Mouse (Mus musculus) Patski (cell line): ENCODE measurements at regions not wholly inside any gene's neighbourhood (a gene's known extent, or its start where the extent isn't known, plus 50 kb on each side); places are given as distances from the start of the nearest gene placed in this dataset.
A peak's percentile ranks its signal among the peaks of the same experiment; 100 is the strongest.
"Not testable (repeated sequence)": the region's sequence is repeated elsewhere in the genome, so short reads cannot be mapped to it uniquely, and the experiment has no call there.

Source experiments
- ATAC-seq: fragments of 100-300 bp; one replicate; pipeline ENCODE4 v1.8.0; 2021
- CTCF ChIA-PET: fragments of 350-600 bp; sonication (Branson Sonifier 250); formaldehyde crosslinking; loops from one replicate; lab custom pipeline; 2022; ENCODE audit warnings: inconsistent platforms; lab: Charles Lee
- POLR2A ChIA-PET: fragments of 350-600 bp; sonication (Branson Sonifier 250); formaldehyde crosslinking; loops from one replicate; lab custom pipeline; 2022; ENCODE audit warnings: antibody characterized with exemption, inconsistent platforms; lab: Charles Lee
- DNase-seq: peaks from one replicate; pipeline ENCODE4 v3.0.0-alpha.2; 2011; ENCODE audit warnings: low read depth, low spot score
- H3K27me3 ChIP-seq: fragments of 371-371 bp; one replicate; pipeline ENCODE4 v1.5.1; 2021
- CTCF ChIP-seq: fragments of 100-300 bp; IDR thresholded peaks from one replicate; pipeline ENCODE4 v1.5.1; 2021
- in situ Hi-C: fragments of 300-500 bp; cut with MboI; formaldehyde crosslinking; loops from 3 replicates; pipeline ENCODE4 v1.11.1; 2018; ENCODE audit warnings: low pct_unique_long_range_greater_than_20kb, mixed read lengths

- DNase-seq, in situ Hi-C loops, POLR2A ChIA-PET, CTCF ChIA-PET, ATAC-seq, H3K27me3 ChIP-seq: not testable (repeated sequence)
Measured at GRCm38 (mm10) chr9:3116311-3116710, 79.6 kb downstream of the Gm10715 start.

GRCm38 (mm10) chr9:3161181-3161580, 124.5 kb downstream of the Gm10715 start:
- H3K27me3 ChIP-seq = no peaks in the 10 kb centered on the region
- in situ Hi-C loops = no loop called here
- ChIA-PET POLR2A (no interaction called here), CTCF (no interaction called here)
- DNase-seq = no peak
- ATAC-seq = no peak
- TF ChIP-seq CTCF = no peak

GRCm38 (mm10) chr9:3184343-3184742, 147.7 kb downstream of the Gm10715 start:
- ChIA-PET POLR2A (no interaction called here), CTCF (no interaction called here)
- no peak for DNase-seq
- H3K27me3 ChIP-seq = no peaks in the 10 kb centered on the region
- in situ Hi-C loops = no loop called here
- no peak for ATAC-seq
- TF ChIP-seq CTCF = no peak

- H3K27me3 ChIP-seq = no peaks in the 10 kb centered on the region
- TF ChIP-seq CTCF = no peak
- ChIA-PET CTCF (no interaction called here), POLR2A (no interaction called here)
- in situ Hi-C loops = no loop called here
- peak; percentile 36 for ATAC-seq
- DNase-seq = no peak
Measured at GRCm38 (mm10) chr9:3199151-3200018, 135.6 kb upstream of the Alkbh8 start.

GRCm38 (mm10) chr9:3200019-3200347, 135.0 kb upstream of the Alkbh8 start:
- POLR2A ChIA-PET, ATAC-seq, in situ Hi-C loops, H3K27me3 ChIP-seq, CTCF ChIA-PET, DNase-seq: not testable (repeated sequence)

GRCm38 (mm10) chr9:3208120-3208519, 126.8 kb upstream of the Alkbh8 start:
- CTCF ChIA-PET, in situ Hi-C loops, POLR2A ChIA-PET, ATAC-seq, DNase-seq, H3K27me3 ChIP-seq: not testable (repeated sequence)

- ATAC-seq = peak; percentile 99
- in situ Hi-C loops = no loop called here
- CTCF ChIA-PET = no interaction called here
- peak; percentile 99 for DNase-seq
- TF ChIP-seq CTCF = no peak
- POLR2A ChIA-PET = no interaction called here
- H3K27me3 ChIP-seq = no peaks in the 10 kb centered on the region
Measured at GRCm38 (mm10) chr9:3258396-3259300, 76.3 kb upstream of the Alkbh8 start.

GRCm38 (mm10) chr9:3260181-3260580, 74.8 kb upstream of the Alkbh8 start:
- H3K27me3 ChIP-seq = no peaks in the 10 kb centered on the region
- DNase-seq (peak; percentile 35), ATAC-seq (no peak)
- no peak for TF ChIP-seq CTCF
- POLR2A ChIA-PET = no interaction called here
- in situ Hi-C loops = no loop called here
- CTCF ChIA-PET = no interaction called here

- ATAC-seq (peak; percentile 79), DNase-seq (peak; percentile 79)
- H3K27me3 ChIP-seq = no peaks in the 10 kb centered on the region
- in situ Hi-C loops = no loop called here
- ChIA-PET POLR2A (no interaction called here), CTCF (no interaction called here)
- TF ChIP-seq CTCF = no peak
Measured at GRCm38 (mm10) chr9:3260860-3261259, 74.1 kb upstream of the Alkbh8 start.

- ATAC-seq = no peak
- POLR2A ChIA-PET = no interaction called here
- no peaks in the 10 kb centered on the region for H3K27me3 ChIP-seq
- in situ Hi-C loops = no loop called here
- TF ChIP-seq CTCF = no peak
- CTCF ChIA-PET = no interaction called here
- DNase-seq = no peak
Measured at GRCm38 (mm10) chr9:3264467-3264866, 70.5 kb upstream of the Alkbh8 start.

- ATAC-seq, H3K27me3 ChIP-seq, CTCF ChIA-PET, POLR2A ChIA-PET, in situ Hi-C loops, DNase-seq: not testable (repeated sequence)
Measured at GRCm38 (mm10) chr9:3280496-3280895, 54.4 kb upstream of the Alkbh8 start.

GRCm38 (mm10) chr9:3281906-3282305, 53.0 kb upstream of the Alkbh8 start:
- POLR2A ChIA-PET, H3K27me3 ChIP-seq, DNase-seq, CTCF ChIA-PET, in situ Hi-C loops, ATAC-seq: not testable (repeated sequence)

GRCm38 (mm10) chr9:3283381-3283780, 51.6 kb upstream of the Alkbh8 start:
- POLR2A ChIA-PET, in situ Hi-C loops, CTCF ChIA-PET: not testable (repeated sequence)

More at GRCm38 (mm10) chr9:3283381-3283780, 51.6 kb upstream of the Alkbh8 start:
- ATAC-seq, DNase-seq, H3K27me3 ChIP-seq: not testable (repeated sequence)
